Mouse (Mus musculus): ENCODE data around the gene Kprp.
"Not testable (repeated sequence)": the region's sequence is repeated elsewhere in the genome, so short reads cannot be mapped to it uniquely, and the experiment has no call there.

DNA sequence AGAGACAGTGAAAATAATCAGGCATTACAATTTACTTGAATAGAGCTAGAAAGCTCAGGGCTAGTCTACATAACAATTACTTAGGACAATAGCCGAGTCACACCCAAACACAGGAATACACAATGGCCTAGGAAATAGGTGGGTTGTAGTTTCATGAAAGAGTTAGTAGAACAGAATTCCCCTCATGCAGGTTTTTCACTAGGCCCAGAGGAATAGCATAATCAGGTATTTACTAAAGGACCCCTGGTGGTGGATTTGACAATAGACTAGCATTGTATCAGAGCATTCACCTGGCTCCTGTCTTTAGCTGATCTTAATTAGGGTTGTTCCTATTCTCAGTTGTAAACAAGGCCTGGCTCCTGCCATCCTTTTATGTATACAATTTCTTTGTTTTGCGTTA lies 11.0 kb downstream of the Kprp start:
- TF ChIP-seq ZKSCAN1 (IDR thresholded peaks at IDR 0.05; ENCODE audit: borderline replicate concordance, low read depth, low read length); POLR2A (IDR thresholded peaks at IDR 0.05; ENCODE audit: low read depth, low read length); SMC3 (IDR thresholded peaks at IDR 0.05; ENCODE audit: low read depth, low read length): not testable (repeated sequence)

Measured in CH12.LX (cell line).